Mouse (Mus musculus) midbrain, embryonic 11.5 days (tissue): ENCODE data around the gene Hyal3. TPM values are rescaled to one million over a fixed set of nuclear protein-coding genes. Genes with fewer than 3 reads are reported as not detected.

ENCODE experiments used
- ATAC-seq: fragments of 200-750 bp; cut with Nextera tagmentation; 2 replicates; pipeline ENCODE4 v1.8.0; 2017; ENCODE audit warnings: moderate TSS enrichment, moderate library complexity; ENCODE audit not compliant: low FRiP score
- DNase-seq: peaks from one replicate; pipeline ENCODE4 v3.0.0; 2015; ENCODE audit warnings: low spot score; ENCODE audit errors: missing footprints
- H3K27ac ChIP-seq: fragments of 300-500 bp; sonication (generic); 2 replicates; pipeline ENCODE4 v1.5.1; 2014; ENCODE audit warnings: low read depth, low read length
- H3K27me3 ChIP-seq: fragments of 300-500 bp; sonication (generic); 2 replicates; pipeline ENCODE4 v1.6.1; 2014; ENCODE audit warnings: mild to moderate bottlenecking, low read length, moderate library complexity, mixed read lengths; ENCODE audit not compliant: control insufficient read depth, insufficient read depth
- H3K36me3 ChIP-seq: fragments of 300-500 bp; sonication (generic); 2 replicates; pipeline ENCODE4 v1.6.1; 2014; ENCODE audit warnings: mild to moderate bottlenecking, low read length, moderate library complexity, mixed read lengths; ENCODE audit not compliant: control insufficient read depth, insufficient read depth
- H3K4me1 ChIP-seq: fragments of 300-500 bp; sonication (generic); 2 replicates; pipeline ENCODE4 v1.6.1; 2014; ENCODE audit warnings: low read length; ENCODE audit not compliant: control insufficient read depth, insufficient read depth
- H3K4me2 ChIP-seq: fragments of 300-500 bp; sonication (generic); 2 replicates; pipeline ENCODE4 v1.6.1; 2014; ENCODE audit warnings: mild to moderate bottlenecking, moderate library complexity
- H3K4me3 ChIP-seq: fragments of 300-500 bp; sonication (generic); 2 replicates; pipeline ENCODE4 v1.5.1; 2014; ENCODE audit warnings: low read depth, low read length
- H3K9ac ChIP-seq: fragments of 300-500 bp; sonication (generic); 2 replicates; pipeline ENCODE4 v1.6.1; 2014; ENCODE audit warnings: low read length
- H3K9me3 ChIP-seq: fragments of 300-500 bp; sonication (generic); 2 replicates; pipeline ENCODE4 v1.6.1; 2016; ENCODE audit warnings: low read length; ENCODE audit not compliant: control insufficient read depth
- WGBS: fragments of 180-500 bp; shearing (Covaris S2); extraction: QIAGEN DNeasy Blood & Tissue Kit; methylation state at CpG from one replicate; pipeline ENCODE4 v1.1.7; 2014; 5-methylcytosine and 5-hydroxymethylcytosine counted together
- polyA plus RNA-seq: library from polyadenylated mRNA; unstranded; fragments of >200 nt; fragmentation: Nextera tagmentation; extraction: Ambion mirVana; gene quantifications from 2 replicates; pipeline ENCODE4 v1.2.1, GENCODE M21; 2014

Gene Hyal3
- polyA plus RNA-seq, 1 experiment from 2014 or later: 0.33 TPM

GRCm38 (mm10) chr9:107598385-107598784 lies 17.8 kb downstream of the Hyal3 start:
- H3K27ac ChIP-seq: no peak overlapping the region
- ATAC-seq (no peak), DNase-seq (no peak)
- peaks cover 5% of the 10 kb centered on the region; the same call in 1 of the 2 replicates for H3K4me1 ChIP-seq
- 86% methylated on average over 5 of the region's 5 CpGs for WGBS
- no peak overlapping the region for H3K4me2 ChIP-seq
- no peaks in the 10 kb centered on the region for H3K9me3 ChIP-seq
- H3K4me3 ChIP-seq: no peak overlapping the region
- no peak overlapping the region for H3K9ac ChIP-seq
- no peaks in the 10 kb centered on the region for H3K27me3 ChIP-seq
- H3K36me3 ChIP-seq: peaks cover 4% of the 10 kb centered on the region; the same call in 1 of the 2 replicates

DNA sequence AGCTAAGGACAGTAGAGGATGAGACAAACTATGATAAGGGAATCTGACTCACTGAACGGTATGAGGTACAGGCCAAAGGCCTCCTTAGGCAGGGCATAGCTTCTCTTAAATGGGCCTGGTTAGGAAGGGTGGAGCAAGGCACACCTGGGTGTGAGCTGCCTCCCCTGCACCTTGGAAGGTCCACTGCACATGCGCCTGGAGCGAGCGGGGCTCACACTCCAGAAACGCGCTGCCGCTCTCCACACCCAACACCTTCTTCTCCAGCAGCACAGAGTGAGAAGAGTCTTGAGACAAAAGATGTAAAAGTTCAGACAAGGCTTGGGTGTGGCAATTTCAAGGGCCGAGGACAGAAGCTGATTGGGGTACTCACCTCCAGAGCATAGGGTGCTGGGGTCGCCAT lies 18.8 kb downstream of the Hyal3 start:
- Histone ChIP-seq H3K4me2 (no peak overlapping the region), H3K4me1 (peaks cover 10% of the 10 kb centered on the region), H3K36me3 (no peaks in the 10 kb centered on the region), H3K4me3 (no peak overlapping the region), H3K9me3 (no peaks in the 10 kb centered on the region), H3K27me3 (no peaks in the 10 kb centered on the region), H3K9ac (no peak overlapping the region), H3K27ac (no peak overlapping the region)
- no peak for ATAC-seq
- 91% methylated on average over 9 of the region's 9 CpGs for whole genome bisulfite sequencing
- no peak for DNase-seq

- Histone ChIP-seq H3K4me1 (peaks cover 14% of the 10 kb centered on the region), H3K36me3 (no peaks in the 10 kb centered on the region), H3K27ac (no peak overlapping the region), H3K27me3 (no peaks in the 10 kb centered on the region), H3K4me3 (no peak overlapping the region), H3K4me2 (no peak overlapping the region), H3K9ac (no peak overlapping the region), H3K9me3 (no peaks in the 10 kb centered on the region)
- no peak for DNase-seq
- no peak for ATAC-seq
- 69% methylated on average over 14 of the region's 14 CpGs for WGBS
Observed at GRCm38 (mm10) chr9:107599842-107600241, 19.2 kb downstream of the Hyal3 start.

- Histone ChIP-seq H3K4me2 (no peak overlapping the region), H3K4me3 (no peak overlapping the region), H3K9ac (no peak overlapping the region), H3K9me3 (no peaks in the 10 kb centered on the region), H3K4me1 (peaks cover 19% of the 10 kb centered on the region), H3K27ac (no peak overlapping the region), H3K27me3 (no peaks in the 10 kb centered on the region), H3K36me3 (no peaks in the 10 kb centered on the region)
- ATAC-seq (no peak), DNase-seq (no peak)
- 81% methylated on average over 12 of the region's 12 CpGs for WGBS
Observed at GRCm38 (mm10) chr9:107600745-107601144, 20.1 kb downstream of the Hyal3 start.

DNA sequence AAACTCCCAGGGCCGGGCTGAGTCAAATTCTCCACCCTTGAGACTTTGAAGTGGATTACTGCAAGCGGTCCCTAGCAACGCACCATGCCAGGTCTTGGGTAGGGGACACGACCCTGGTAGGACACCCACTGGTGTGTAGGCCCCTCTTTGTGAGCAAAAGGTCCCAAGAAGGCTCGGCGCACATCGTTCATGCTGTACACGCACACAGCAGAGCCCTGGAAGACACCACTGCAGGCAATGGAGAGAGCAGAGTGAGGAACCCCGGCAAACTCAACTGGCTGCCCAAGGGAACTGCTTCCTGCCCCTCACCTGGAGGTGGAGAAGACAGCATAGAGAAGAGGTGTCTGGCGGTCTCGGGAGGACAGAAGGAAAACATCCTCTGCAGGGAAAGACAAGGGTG lies 20.7 kb downstream of the Hyal3 start:
- H3K4me3 ChIP-seq: no peak overlapping the region
- H3K9me3 ChIP-seq: no peaks in the 10 kb centered on the region
- 88% methylated on average over 11 of the region's 11 CpGs for WGBS
- no peak overlapping the region for H3K9ac ChIP-seq
- ATAC-seq: no peak
- H3K4me2 ChIP-seq: no peak overlapping the region
- DNase-seq: no peak
- H3K27ac ChIP-seq: no peak overlapping the region
- H3K36me3 ChIP-seq: no peaks in the 10 kb centered on the region
- peaks cover 19% of the 10 kb centered on the region for H3K4me1 ChIP-seq
- no peaks in the 10 kb centered on the region for H3K27me3 ChIP-seq

DNA sequence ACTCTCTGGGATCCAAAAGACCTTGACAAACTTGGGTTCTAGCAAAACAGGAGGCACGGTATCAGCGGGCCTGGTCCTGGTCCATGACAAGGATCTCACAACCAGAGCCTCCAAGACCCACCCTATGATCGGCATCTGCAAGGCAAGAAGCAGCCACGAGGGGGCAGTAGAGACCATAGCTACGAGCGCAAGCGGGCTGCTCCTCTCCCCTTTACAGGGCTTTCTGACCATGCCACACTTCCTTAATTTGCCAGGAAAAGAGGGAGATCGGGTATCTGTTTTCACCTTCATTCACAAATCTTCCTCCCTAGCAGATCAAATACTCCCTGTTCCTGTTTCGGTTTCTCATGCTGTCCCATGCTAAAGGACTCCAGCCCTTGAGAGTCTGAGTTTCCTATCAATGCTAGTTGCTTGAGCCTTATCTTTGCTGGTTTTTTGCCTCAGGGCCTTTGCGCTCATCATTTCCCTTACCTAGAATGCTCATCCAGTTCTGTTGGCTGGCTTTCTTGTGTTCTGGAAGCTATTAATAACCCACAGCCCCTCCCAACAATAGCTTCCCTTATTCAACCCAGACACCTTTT lies 21.5 kb downstream of the Hyal3 start:
- Histone ChIP-seq H3K36me3 (no peaks in the 10 kb centered on the region), H3K9me3 (no peaks in the 10 kb centered on the region), H3K4me2 (no peak overlapping the region), H3K4me1 (peaks cover 26% of the 10 kb centered on the region), H3K9ac (peak overlapping the region; percentile 51; the same call in 1 of the 2 replicates), H3K4me3 (no peak overlapping the region), H3K27me3 (no peaks in the 10 kb centered on the region), H3K27ac (no peak overlapping the region)
- 14% methylated on average over 10 of the region's 10 CpGs for WGBS
- ATAC-seq (peak; percentile 72), DNase-seq (peak; percentile 100)

DNA sequence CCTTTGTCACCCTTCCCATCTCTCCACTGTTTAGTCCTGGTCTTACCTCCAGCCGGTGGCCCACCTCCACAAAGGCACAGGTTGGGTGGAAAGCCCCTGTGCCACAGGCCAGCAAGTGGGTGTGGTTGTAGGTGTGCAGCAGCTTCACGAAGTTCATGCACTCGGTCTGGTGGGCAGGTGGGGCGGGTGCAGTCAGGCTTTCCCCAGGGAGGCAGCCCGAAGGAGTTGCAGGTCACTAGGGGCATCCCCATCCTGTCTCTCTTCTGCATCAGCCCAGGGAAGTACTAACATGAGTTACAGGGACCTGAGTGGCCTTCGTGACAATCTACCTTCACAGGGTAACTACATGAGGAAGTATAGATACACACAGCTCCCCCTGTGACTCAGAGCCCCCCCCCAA lies 22.6 kb downstream of the Hyal3 start:
- ATAC-seq (peak; percentile 12; the same call in 1 of the 2 replicates), DNase-seq (no peak)
- peaks cover 27% of the 10 kb centered on the region for H3K4me1 ChIP-seq
- H3K4me2 ChIP-seq: no peak overlapping the region
- no peak overlapping the region for H3K4me3 ChIP-seq
- no peaks in the 10 kb centered on the region for H3K9me3 ChIP-seq
- H3K9ac ChIP-seq: no peak overlapping the region
- 83% methylated on average over 6 of the region's 6 CpGs for WGBS
- no peak overlapping the region for H3K27ac ChIP-seq
- H3K27me3 ChIP-seq: no peaks in the 10 kb centered on the region
- no peaks in the 10 kb centered on the region for H3K36me3 ChIP-seq

- ATAC-seq (no peak), DNase-seq (no peak)
- H3K9me3 ChIP-seq: no peaks in the 10 kb centered on the region
- 0 out of 2 replicates have a peak overlapping the region, but pooled peaks have one; percentile 3 for H3K4me2 ChIP-seq
- no peaks in the 10 kb centered on the region for H3K27me3 ChIP-seq
- H3K4me3 ChIP-seq: no peak overlapping the region
- WGBS: 38% methylated on average over 22 of the region's 23 CpGs
- H3K4me1 ChIP-seq: peaks cover 39% of the 10 kb centered on the region
- no peaks in the 10 kb centered on the region for H3K36me3 ChIP-seq
- H3K9ac ChIP-seq: peak overlapping the region; percentile 43; the same call in 1 of the 2 replicates
- no peak overlapping the region for H3K27ac ChIP-seq
Observed at GRCm38 (mm10) chr9:107605041-107605661, 24.5 kb downstream of the Hyal3 start.

DNA sequence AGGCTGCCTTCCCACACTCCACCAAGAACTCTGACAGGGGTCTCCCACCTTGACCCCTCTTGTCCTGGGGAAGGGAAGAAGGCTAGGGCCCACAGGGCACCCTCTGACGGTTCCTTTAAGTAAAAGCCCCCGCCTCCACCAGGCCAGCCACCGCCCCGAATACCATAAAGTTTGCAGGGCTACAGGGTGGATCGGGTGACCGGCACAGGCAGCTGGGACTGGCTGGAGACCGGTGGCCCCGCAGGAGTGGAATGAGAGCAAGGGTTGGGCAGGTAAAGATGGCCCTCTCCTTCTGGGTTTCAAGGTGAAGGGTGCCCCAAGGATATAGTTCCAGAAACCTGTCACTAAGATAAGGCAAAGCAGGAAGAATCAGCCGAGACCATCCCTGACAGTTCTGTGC lies 26.0 kb downstream of the Hyal3 start:
- H3K4me3 ChIP-seq: no peak overlapping the region
- DNase-seq: no peak
- peaks cover 43% of the 10 kb centered on the region for H3K4me1 ChIP-seq
- WGBS: 16% methylated on average over 9 of the region's 9 CpGs
- no peaks in the 10 kb centered on the region for H3K36me3 ChIP-seq
- no peaks in the 10 kb centered on the region for H3K27me3 ChIP-seq
- no peak overlapping the region for H3K27ac ChIP-seq
- H3K9me3 ChIP-seq: no peaks in the 10 kb centered on the region
- H3K4me2 ChIP-seq: no peak overlapping the region
- 0 out of 2 replicates have a peak overlapping the region, but pooled peaks have one; percentile 18 for H3K9ac ChIP-seq
- no peak for ATAC-seq
